Mouse (Mus musculus) kidney, adult 2 months (tissue): ENCODE measurements around the gene Ngly1.

Source experiments
- CTCF ChIP-seq: fragments of 200-500 bp; conservative IDR thresholded peaks from 2 replicates; pipeline ENCODE4 v1.5.1; 2011; ENCODE audit warnings: low read depth, mild to moderate bottlenecking, control low read depth, low read length, moderate library complexity, mixed read lengths; ENCODE audit not compliant: insufficient read depth, insufficient read length
- POLR2A ChIP-seq: fragments of 200-500 bp; IDR thresholded peaks from one replicate; pipeline ENCODE4 v1.6.1; 2011; ENCODE audit warnings: low read depth, low read length, control low read depth

- TF ChIP-seq POLR2A (no peak), CTCF (no peak)
Observed at GRCm38 (mm10) chr14:16261869-16262268, 12.8 kb downstream of the Ngly1 start.
